Mouse (Mus musculus): ENCODE data around the gene Cry2. TPM values are rescaled to one million over a fixed set of nuclear protein-coding genes. Genes with fewer than 3 reads are reported as not detected.

Cry2 gene
- polyA plus RNA-seq (2021; fragmentation: Nextera tagmentation) = 59.8 and 72.0 TPM in 2 replicates
- long read RNA-seq, experiment 1, transcript Cry2-201 (12 exons, 3,976 nt) = major isoform, 22 of 51 reads
- long read RNA-seq, experiment 1, partial matches to known transcripts = 7 of 51 reads
- long read RNA-seq, experiment 1, other reads (novel, unspliced or antisense) = 22 of 51 reads
- long read RNA-seq, experiment 2, transcript Cry2-201 (12 exons, 3,976 nt) = major isoform, 305 of 415 reads
- long read RNA-seq, experiment 2, partial matches to known transcripts = 32 of 415 reads
- long read RNA-seq, experiment 2, other reads (novel, unspliced or antisense) = 76 of 415 reads

GRCm38 (mm10) chr2:92433578-92434374 is at the start of gene Cry2:
TSS of gene Cry2 (minus strand) at chr2:92434043.

DNA sequence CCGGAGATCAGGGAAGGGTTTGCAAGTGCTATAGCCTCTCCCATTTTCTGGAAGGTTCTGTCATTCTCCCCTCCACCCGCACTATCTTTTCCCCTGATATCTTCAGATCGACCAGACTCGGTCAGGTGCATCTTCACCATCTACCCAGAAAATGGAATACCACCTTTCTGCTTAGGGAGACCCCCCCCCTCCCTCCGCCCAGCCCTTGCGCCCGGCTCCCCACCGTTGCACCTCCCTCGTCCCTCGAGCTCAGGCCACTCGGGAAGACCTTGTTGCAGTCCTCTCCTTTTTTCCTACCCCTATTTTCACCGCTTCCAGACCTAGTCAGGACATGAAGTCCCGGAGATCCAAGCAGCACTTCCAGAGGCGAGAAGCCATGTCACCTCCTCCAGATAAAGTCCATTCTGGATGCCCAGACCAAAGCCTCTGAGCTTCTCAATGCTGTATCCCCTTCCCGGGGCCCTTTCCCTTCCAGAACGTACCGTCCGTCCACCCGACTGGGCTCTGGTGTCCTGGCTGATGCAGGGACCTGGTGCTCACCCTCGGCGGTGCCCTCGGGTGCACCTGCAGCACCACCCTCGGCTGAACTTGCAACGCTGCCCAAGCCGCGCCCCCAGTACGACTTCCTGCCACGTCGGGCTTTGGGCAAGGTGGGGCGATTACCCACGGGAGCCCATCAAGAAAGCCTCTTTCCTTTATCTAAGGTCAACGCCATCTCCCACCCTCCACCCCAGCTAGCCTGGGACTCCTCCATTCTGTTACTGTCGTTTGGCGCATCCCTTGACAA is 26.3 kb upstream of the Cry2 start, which contains the start of gene Slc35c1:
Slc35c1 (minus strand) TSS at position 618 of the 787 bp plus-strand sequence.

DNA sequence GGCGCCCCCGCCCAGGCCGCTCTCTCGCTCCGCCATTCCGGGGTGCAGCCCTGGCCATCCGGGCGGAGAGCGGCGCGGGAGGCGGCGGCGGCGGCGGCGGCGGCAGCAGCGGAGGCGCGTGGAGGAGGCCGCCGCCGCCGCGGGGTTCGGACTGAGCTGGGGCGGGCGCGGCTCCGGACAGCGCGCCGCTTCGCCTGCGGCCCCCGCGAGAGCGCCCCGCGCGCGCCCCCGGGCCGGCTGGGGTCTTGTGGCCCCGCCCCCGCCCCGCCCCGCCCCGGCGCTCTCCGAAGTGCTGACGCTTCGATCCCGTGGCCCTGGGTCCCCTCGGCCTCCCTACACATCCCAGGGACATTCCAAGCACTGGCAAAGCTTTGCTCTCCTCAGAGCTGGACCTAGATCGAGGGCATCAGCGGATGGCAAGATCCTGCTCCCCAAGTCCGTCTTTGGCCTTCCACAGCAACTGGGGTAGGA is 32.7 kb downstream of the Cry2 start, which contains the start of gene Mapk8ip1:
Mapk8ip1 (minus strand) TSS at position 173 of the 471 bp plus-strand sequence.

DNA sequence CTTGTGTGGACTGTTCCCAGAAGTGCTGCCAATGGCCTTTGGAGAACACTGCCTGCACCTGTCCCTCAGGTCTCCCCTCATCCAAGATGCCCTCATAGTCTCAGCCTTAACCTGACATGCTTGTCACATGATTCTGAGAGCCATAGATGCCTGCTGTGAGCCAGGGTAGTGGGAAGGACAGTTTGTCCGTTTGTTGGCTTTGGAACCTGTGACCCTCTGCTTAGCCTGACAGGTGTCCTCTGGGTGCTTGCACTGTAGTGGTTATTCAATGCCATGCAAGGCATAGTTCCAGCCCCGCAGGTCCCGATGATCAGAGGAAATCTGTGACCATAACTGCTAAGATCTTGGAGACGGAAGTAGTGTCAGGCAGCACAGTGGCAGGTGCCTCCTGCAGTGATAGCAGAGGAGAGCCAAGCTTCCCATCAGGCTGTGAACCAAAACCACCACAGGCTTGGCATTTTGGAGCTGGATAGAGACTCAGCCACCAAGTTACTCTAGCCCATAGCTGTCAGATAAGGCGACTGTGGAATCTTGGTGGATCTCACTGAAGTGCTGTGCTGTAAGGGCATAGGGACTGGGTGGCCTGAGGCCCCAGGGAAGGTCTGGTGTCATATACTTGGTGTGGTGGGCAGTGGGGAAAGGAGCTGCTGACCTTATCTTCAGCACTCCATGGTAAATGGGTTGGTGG is 51.8 kb downstream of the Cry2 start, which contains the start of gene 1700029I15Rik:
1700029I15Rik (plus strand) TSS at position 638 of the 688 bp plus-strand sequence.

DNA sequence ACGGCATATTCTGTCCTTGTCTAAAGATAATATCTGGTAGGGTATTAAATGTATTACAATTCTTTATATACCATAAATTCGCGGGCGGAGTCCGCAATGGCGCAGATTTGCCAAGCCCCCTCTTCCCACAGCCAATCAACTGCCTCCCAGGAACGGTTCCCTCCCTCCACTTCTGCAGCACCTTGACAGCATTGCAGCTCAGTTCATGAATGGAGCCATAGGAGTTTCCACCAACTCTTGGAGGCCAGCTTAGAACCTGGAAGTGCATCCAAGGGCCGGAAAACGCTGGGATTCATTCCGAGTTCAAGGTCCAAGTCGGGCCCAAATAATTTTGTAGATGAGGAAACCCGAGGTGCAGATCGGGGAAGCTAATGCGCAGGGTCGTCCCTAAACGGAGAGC is 59.3 kb downstream of the Cry2 start, which contains the start of the genes Pex16 and Large2:
Pex16 (plus strand) TSS at position 163 of the 400 bp plus-strand sequence.
Large2 (minus strand) TSS at position 356 of the 400 bp plus-strand sequence.

Small RNAs within 50 kb of the gene (microRNA-seq; reads per million reads assigned to microRNA genes)
- gene Mir7000 = 9.4 reads per million, percentile 31 among the genes with 10 or more reads in this experiment

Other genes with a start within 250 kb of the Cry2 start
- gene Pex16, start 59.4 kb downstream of the Cry2 start, polyA plus RNA-seq (2021; fragmentation: Nextera tagmentation) = 35.9 and 39.2 TPM in 2 replicates
- gene Large2, start 59.2 kb downstream of the Cry2 start, polyA plus RNA-seq (2021; fragmentation: Nextera tagmentation) = 1.6 TPM in 1 of 2 replicates, not detected in the other
- gene 1700029I15Rik, start 51.5 kb downstream of the Cry2 start, polyA plus RNA-seq (2021; fragmentation: Nextera tagmentation) = 0.28 and 1.3 TPM in 2 replicates
- 25.2 and 33.4 TPM in 2 replicates for gene Mapk8ip1, start 32.8 kb downstream of the Cry2 start, polyA plus RNA-seq (2021; fragmentation: Nextera tagmentation)
- 4.7 and 6.2 TPM in 2 replicates for gene Slc35c1, start 26.5 kb upstream of the Cry2 start, polyA plus RNA-seq (2021; fragmentation: Nextera tagmentation)
- gene Chst1, start 165.7 kb upstream of the Cry2 start, polyA plus RNA-seq (2021; fragmentation: Nextera tagmentation) = 52.2 and 55.7 TPM in 2 replicates